Mouse (Mus musculus): ENCODE data around the gene Pnpo.
A peak's percentile ranks its signal among the peaks of the same experiment; 100 is the strongest.

Pnpo gene

DNA sequence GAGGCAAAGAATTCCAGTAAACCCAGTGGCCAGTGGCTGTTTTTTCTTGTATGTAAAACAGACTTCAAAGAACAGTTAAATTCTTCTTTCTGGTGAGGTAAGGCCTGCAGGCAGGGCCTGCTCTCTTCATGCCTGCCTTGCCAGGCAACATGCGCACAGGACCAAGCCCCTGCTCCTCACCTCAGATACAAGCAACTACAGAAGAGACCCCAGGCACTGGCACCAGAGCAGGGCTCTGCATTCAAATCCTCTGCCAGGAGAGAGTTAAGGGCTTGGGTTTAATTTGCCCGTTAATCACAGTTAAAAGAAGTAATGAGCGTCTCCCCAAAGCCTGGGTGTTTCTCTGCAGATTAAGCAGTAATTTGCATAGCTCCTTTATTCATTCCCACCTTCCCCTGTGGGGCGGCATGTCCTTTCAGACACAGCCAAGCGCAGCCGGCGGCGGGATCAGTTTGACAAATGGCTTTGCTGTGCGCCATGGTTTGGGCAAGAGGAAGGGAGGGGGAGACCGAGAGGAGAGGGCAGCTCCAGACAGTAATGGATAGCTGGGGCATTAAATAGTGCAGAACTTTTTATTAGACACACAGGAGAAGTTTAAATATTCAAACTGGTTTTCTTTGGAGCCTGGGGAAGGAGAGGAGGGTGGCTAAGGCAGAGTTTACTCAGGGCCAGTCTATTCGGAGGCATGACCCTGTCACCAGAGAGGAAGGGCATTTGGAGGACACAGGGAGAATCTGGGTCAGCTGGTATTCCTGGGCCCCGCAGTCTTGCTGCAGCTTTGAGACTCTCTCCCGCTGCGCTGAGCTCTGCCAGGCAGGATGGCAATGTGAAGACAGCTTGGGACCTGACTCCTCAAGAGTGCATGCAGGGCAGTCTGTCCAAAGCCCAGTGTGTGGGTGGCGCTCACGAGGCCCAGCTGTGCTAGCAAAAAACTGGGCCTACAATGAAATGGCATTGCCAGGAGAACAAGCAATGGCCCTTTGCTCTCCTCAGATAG lies 40.8 kb downstream of the Pnpo start:
- DNase-seq: peak; percentile 32

DNA sequence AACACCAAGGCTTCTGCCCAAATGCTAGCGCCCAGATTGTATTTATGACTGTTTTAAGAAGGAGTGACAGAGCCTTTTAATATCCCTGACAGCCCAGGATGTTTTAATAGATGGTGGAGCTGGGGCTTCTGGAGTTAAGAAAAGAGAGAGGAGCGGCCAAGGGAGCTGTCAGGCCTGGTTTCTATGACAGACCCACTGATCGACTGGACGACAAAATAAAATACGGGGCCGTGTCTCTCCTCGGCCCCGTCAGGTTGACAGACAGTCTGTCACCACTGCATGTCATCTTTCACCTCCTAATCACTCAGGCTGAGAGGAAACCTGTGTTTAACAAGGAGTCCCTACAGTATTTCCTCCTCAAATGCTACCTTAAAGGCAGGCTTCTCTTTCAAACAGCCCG lies 42.5 kb downstream of the Pnpo start:
- DNase-seq: no peak

DNA sequence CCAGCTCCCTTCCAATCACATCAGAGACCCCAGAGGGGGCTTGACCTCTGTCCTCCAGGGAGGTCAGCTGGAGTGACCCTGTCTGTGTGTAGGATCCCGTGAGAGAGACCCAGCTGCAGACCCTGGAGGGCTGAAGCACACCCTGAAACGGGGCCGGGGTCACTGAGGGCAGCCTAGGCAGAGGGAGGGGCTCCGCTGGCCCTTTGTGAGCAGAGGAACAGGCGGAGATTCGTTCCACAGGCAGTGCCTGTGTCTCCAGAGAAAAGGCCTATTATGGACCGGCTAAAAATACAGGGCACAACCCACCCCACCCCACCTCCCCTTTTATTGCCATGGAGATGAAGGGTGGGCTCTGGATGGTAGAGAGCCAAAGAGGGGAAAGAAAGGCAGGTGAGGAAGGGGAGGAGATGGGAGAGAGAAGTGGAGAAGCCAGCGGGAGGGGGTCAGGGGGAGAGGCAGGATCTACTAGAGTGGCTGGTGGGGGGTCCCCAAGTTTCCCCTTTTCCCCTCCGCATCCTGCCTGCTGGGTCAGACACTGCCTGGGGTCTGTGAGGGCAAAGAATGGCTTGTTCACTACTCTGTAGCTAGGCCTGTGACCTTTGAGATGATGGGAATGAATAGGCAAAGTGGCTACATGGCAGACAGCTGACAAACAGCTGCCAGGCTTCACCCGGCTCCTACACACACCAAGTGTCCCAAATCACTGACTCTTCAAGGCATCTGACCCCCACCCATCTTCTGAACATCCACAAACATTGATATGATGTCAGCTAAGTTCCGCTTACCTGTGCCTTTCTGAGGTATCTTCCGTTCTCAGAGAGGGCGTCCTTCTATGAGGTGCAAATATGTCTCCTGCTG lies 44.1 kb downstream of the Pnpo start:
- DNase-seq: no peak

DNA sequence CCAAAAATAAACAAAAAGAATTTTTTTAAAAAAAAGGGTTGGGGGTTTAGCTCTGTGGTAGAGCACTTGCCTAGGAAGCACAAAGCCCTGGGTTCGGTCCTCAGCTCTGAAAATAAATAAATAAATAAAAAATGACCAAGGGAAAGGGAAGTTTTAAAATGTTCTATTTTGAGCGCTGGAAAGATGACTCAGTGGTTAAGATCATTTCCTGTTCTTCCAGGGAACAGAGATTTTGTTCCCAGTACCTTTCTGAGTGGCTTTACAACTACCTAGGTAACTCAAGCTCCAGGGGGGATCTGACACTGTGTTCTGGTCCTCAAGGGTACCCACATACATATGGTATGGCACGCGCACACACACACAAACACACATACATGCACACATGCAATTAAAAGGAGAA lies 47.9 kb downstream of the Pnpo start:
- no peak for DNase-seq

DNA sequence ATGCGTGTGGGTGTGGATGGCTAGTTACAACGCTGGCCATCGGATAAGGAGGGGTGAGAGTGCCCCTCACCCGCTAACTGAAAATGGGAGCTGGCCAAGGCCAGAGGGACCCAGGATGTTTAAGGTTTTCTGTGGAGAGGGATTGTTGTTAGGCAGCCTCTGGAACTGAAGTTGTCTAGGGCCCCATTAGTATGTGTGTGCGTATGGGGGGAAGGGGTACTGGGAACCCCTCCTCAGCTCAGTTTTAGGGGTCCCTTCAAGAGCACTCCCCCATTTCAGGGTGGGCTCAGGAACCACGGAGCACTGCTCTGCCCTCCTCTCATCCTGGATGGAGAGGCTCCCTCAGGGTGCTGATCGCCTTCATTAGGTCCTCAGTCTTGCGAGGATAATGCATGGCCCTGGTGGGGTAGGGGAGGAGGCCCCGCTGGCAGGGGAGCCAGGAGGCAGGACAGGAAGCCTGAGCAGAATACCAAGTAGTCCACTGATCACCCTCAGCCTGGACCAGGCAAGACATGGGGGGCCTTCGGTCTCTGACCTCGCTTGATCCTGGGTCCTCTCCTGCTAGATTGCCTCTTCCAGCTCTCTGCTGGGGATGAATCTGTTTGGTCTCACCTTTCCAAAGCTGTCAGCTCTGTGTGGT lies 50.5 kb downstream of the Pnpo start:
- DNase-seq: no peak

DNA sequence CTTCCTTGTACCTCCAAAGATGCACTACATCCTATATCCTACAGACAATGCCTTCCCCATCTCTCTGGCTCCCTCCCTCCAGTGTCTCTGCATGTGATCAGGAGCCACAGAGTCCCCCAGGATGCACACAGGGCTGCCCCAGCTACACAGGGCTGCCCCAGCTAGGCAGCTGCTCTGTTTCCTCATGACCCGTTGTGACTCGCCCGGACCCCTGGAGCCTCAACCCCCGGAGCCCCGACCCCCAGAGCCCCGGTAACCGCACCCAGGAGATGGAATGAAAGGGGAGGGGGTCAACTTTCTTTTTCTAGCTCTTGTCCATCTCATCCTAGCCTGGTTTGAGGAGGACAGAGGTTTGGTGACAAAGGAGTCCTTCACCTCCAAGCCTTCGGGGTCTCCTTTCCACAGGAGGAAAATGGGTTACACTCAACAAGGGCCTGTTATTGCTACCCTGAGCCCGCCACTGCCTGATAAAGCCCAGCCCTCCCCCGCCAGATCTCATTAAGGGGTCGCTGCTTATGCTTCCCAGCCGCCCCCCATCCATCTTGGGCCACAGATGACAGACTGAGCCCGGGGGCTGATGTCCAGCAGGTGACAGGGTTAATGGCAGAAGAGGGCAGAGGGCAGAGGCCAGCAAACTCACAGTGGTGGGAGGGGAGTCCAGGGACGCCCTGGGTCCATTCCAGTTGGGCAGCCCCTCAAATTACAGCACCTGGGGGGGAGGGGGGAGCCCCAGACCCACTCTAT lies 51.8 kb downstream of the Pnpo start:
- DNase-seq: no peak
